Mouse (Mus musculus) thymus, adult 18-20 months (tissue): ENCODE results near the gene Timm8a1.
A peak's percentile ranks its signal among the peaks of the same experiment; 100 is the strongest.

ENCODE experiments used
- DNase-seq, 2 experiments: peaks; one replicate each; pipeline ENCODE4 v3.0.0; 2022; ENCODE audit warnings: mixed read lengths in 2 of 2

Timm8a1 gene

DNA sequence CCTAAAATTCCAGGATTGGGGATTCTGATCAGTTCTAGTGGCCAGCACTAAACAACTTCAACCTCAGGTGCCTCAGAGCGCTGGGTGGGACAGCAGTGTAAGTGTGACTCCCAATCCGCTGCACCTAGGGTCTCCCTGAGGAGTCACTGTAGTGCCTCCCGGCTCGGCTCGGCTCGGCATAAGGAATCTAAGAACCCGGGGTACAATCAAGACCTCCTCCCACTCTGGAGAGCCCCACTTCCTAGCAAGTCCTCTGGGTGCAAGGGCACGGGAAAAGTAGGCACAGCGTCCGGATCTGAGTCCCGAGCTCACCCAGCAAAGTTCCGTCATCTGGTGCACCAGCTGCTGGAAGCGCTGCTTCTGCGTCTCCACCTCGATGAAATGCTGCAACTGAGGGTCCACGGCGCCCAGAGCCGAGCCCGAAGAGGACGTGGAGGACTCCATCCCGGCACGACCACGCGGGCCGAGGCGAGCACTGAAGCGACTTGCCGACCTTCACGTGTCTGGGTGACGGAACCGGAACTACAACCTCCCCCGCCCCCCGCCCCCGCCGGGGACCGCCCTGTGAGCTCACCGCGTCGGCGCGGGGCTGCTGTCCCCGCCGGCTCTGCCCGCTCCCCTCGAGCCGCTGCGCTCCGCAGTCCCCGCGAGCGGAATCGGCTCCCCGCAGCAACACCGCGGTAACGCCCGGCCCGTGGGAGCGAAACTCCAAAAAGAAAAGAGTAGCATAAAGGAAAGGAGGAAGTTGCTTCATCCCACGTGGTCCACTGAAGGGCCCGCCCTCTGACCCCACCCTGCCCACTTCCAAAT is at the start of gene Timm8a1:
Timm8a1 (minus strand) TSS at position 721 of the 810 bp plus-strand sequence.
- peak; percentile 20 to 33 for DNase-seq

DNA sequence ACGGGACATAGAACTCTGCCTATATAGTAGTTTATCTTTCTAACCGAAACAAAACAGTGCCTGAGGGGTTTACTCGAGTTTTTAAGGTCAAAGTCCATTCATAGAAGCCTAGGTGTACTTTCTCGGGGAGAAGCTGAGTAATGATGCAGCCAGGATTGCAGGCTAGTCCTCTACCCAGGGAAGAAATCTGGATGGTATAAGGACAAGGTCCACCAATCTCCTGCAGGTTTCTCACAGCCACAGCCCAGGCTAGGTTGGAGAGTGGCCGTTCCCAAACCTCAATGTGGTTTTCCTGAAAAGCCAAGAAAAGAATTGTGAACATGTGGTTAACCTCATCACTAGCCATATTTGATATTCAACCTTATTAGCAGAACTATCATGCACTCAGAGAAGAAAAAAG is 48.2 kb upstream of the Timm8a1 start:
- DNase-seq: no peak

DNA sequence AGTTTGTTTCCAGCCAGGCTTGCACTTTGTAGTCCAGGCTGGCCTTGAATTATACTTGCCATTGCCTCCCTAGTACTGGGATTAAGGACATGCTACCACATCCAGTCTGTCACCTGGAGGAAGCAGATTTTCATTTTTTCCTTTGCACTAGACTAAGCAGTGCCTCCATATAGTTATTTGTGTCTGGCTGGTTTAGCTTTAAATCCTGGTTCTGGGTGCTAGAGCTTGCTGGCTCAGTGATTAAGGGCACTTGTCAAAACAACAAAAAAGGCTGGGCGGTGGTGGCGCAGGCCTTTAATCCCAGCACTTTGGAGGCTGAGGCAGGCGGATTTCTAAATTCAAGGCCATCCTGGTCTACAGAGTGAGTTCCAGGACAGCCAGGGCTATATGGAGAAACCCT is 47.3 kb upstream of the Timm8a1 start:
- DNase-seq: no peak

DNA sequence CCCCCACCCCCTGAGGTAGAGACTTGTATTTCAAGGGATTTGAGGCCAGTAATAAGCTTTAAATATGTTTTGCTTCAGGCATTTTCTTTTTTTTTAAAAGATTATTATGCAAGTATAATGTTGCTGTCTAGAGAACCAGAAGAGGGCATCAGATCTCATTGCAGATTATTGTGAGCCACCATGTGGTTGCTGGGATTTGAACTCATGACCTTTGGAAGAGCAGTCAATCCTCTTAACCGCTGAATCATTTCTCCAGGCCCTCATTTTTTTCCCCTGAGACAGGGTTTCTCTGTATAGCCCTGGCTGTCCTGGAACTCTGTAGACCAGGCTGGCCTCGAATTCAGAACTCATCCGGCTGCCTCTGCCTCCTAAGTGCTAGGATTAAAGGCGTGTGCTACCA is 46.6 kb upstream of the Timm8a1 start:
- no peak for DNase-seq

DNA sequence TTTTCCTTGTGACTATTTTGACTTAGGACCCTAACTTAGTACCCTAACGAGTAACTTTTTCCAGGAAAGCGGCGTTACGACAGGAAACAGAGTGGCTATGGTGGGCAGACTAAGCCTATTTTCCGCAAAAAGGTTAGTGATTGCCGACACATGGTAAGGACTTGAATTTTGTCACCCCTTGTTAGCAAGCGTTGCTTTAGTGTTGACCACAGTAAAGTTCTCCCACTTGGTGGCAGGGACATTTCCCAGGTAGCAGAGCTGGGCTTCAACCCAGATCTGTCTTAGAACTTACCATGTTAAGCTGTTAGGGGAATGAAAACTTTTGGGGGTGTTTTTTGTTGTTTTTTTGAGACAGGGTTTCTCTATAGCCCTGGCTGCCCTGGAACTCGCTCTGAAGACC is 44.8 kb upstream of the Timm8a1 start:
- no peak for DNase-seq

DNA sequence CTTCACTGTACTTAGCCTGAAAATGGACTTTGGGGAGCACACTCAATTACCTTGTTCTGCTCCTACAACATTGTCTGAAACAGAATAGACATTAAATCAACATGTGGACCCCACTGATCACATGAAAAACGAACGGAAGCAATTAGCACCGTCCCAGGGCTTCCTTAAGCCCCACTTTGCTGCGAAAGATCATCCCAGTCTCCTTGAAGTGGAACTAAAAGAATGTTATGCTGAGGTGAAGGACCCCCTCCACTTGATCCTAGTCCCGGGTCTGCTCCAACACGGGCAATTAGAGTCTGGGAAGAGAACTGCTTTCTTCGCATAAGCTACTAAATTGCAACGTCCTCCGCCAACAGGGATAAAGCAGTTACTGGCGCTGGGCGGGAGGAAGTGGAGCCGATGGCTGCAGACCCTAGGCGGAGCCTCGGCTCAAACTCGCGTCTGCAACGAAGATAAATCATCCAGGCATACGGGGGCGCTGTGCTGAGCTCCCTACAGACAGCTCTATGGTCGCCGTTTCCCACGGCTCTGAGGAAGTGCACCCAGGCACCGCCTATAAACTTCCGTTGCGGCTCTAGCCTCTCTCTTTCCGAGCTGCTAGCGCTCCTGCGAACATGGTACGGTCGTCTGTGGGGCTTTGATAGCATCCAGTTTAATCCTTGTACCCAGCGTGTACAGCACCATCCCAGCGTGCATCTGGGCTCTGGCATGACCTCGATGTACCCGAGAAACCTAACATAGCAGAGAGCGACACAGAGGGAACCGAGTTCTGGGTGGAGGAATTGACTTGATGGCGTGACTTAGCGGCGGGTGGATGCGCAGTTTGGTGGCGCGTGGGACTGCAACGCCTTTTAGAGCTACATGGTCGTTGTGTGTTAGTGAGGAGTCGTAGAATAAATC is 43.7 kb upstream of the Timm8a1 start, which contains the start of gene Rpl36a:
Rpl36a (plus strand) TSS at position 552 of the 900 bp plus-strand sequence.
- peak; percentile 80 to 85 for DNase-seq

DNA sequence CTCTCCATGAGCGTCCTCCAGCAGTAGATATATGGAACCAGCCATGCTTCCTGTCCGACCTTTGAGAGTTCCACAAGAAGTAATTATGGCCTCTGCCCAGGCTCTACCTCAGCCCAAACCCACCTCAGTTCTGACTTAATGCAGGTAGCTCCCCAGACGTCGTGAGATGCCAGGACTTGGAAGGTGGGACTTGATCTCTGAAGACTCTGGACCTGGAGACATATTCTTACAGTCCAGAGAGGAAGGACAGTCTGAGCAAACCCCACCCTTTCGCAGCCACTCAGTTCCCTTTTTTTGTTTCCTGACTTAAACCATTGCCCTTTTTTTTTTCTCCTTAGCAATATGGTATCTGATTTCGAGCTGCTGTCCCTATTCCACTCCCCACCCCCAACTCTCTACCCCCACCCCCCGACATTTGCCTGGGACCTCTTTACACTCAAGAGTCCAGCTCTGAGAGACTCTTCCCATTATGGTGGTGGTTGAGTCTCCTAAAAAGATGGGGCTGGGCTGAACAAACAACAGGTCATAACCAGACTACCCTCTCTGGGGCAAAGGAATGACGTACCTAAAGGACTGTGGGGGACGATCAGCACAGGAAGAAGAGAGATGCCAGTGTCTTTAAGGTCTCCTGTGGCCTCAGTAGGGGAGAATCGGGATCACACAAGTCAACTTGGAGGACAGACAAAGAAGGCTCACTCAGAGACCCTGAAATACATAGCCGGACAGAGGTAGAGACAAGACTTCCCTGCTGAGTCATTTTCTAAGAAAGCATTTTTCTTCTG is 41.4 kb upstream of the Timm8a1 start, which contains the start of gene Btk:
Btk (minus strand) TSS at position 683 of the 782 bp plus-strand sequence.
- DNase-seq: no peak

DNA sequence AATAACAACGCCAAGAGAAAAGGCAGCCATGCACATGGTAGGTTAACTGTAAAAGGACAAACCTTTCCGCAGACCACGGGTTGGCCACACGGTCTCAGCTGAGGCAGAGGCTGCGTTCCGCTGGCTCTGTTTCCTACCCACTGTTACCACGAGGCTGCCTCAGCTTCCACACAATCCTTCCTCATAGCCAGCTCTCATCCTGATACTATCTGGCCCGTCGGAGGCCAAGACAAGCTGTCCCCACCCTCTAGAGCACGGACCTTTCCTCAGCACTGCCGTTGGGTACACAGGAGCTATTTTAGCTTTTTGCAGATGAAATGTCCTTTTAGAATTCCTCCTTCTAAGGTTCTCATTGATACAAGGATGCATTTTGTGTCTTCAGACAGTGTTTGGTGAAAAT is 40.6 kb upstream of the Timm8a1 start:
- no peak for DNase-seq

DNA sequence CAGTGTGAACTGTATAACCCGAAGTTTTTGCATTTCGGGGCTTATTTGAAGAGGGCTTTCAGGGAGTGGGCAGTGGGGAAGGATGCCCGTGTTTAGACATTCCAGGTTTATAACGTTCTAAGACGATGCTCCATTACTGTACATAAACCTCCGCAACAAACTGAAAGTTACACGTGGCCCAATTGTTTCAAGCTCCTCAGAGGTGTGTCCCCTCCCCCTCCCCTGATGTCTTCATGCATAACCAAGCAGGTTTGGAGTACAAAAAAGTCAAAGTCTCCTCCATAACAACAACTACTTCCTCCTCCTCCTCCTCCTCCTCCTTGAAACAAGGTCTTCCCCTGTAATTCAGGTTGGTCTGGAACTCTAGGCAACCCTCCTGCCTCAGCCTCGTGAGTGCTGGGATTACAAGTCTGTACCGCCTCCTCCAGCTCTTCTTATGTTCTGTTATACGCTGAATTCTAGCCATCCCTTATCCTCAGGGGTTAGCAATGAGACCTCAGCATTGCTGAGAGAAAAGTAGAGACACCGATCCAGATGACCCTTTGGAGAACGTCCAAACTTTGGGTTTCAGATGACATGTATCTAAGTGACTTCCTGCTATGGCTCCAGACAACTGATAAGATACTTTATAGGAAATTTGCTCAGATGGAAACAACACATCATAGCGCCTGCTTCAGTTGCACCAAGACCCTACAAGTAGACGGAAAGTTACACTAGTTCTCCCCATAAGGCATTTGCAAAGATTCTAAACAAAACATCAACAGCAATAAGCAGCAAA is 39.1 kb upstream of the Timm8a1 start:
- no peak for DNase-seq

DNA sequence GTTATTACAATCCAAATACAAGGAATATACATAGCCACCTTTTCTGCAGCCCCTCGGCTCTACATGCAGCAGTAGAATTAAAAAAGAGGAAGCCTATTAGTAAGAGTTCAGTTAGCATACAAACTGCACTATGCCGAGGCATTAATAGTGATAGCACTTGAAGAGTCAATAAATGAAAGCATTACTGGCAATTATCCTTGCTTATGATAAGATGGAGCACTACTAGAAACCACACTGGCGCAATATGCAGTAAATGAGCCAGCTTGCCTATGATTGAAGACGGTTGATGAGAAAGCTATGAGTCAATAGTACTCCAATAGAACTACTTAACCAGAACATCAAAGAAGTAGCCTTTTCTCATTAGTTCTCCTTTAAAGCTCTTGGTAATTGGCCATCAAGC is 36.2 kb upstream of the Timm8a1 start:
- no peak for DNase-seq

DNA sequence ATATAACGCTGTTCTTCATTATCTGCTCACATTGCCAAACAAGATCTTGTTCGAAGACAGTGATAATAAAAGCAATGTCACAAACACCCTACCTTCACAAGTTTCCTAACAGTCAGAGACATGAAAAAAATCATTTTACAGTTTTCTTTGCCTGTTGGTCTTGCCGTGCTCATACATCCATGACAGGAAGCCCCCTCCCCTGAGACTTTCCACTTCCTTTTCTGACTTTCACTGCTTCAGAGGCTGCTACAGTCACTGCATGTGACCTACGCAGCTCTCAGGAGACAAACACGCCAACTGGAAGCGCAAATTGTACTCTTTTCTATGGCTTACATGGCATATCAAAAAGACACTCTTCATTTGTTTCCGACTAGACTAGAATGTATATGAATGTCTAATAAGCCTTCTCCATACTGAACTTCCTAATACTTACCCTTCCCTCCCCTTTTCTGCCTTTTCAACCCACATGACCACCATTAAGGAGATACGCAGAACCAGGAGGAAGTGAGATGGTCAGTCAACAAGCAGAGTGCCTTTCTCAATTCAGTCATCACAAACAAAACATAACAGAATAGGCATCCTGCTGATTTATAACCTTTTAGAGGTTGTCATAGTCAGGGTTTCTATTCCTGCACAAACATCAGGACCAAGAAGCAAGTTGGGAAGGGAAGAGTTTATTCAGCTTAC is 25.0 kb upstream of the Timm8a1 start:
- DNase-seq: peak in 1 of 2 experiments; percentile 24

DNA sequence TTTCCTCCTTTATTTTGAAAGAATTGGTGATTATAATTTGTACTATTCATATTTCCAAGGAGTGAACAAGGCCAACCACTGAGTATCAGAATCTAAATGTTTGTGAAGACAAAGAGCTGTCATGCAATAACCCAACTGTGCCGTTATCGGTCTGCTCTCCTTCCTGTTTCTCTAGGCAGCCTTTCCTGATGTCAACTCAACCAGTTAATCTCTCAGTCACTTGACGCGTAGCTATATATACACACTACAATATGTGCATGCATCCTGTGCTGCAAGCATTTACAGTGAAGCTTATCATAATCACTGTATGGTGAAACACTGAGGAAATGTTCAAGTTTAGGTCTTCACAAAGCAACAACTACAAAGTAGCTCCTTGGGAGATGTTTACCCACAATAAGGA is 22.7 kb upstream of the Timm8a1 start:
- DNase-seq: no peak

DNA sequence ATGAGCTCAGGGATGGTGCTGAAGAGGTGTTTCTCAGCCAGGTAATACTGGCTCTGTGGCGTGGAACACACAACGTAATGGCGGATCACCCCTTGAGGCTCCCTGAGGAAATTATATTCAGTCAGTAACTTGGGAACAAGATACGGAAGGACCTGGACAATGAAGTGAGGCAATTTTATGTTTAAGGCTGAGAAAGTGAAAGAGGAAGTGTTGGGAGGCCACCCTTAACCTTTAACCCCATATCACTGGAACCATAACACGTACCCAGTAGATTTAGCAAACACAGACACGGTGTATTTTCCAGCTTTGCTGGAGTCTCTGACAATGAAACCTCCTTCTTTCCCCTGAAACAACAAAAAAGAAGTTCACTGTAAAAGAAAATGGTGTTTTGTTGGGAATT is 12.8 kb upstream of the Timm8a1 start:
- DNase-seq: no peak

DNA sequence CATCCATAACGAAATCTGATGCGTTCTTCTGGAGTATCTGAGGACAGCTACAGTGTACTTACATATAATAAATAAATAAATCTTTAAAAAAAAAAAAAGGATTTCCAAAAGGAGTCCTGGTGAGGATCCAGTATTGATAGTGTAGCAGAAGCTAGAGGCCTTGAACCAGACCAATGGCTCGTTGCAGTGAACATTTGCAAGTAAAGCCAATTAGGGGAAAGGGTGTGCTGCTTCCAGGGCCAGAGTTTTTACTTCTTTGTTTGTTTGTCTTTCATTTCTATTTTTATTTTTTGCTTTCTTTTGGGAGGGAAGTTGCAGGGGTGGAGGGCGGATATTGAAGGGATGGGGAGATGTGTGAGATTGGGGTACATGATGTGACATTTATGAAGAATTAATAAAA is 11.7 kb upstream of the Timm8a1 start:
- DNase-seq: no peak

DNA sequence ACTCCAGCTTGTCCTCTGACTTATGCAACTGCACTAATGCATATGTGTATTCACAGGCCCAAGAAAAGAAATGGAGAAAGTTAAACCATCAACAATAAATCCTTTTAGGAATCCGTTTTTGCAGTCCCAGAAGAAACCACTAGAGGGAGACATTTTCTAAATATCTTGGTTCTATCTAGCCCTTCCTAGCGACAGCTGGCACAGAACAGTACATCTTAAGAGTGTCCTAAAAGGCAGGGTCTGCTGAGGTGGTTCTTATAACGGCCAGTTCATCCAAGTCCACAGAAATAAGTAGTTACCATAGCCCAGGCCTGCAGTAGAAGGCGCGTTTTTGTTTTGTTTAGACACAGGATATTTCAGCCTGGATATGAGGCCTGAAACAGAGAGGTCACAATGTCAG is 9.2 kb upstream of the Timm8a1 start:
- no peak for DNase-seq

DNA sequence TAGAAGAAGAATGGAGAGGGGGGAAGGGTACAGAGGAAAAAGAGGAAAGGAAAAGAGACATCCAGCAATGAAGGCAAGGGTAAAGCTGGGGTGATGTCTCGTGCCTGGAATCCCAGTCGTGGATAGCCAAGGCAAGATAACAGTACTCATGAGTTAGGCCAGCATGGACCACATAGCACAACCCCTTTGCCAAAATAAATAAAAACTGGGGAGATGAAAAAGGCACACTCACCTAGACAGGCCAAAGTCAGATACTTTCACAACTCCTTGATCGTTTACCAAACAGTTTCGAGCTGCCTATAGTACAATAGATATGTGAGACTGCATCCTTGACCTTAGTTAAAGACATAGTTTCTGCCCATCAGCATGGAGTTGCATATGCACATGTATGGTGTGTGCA is 5.7 kb upstream of the Timm8a1 start:
- no peak for DNase-seq

DNA sequence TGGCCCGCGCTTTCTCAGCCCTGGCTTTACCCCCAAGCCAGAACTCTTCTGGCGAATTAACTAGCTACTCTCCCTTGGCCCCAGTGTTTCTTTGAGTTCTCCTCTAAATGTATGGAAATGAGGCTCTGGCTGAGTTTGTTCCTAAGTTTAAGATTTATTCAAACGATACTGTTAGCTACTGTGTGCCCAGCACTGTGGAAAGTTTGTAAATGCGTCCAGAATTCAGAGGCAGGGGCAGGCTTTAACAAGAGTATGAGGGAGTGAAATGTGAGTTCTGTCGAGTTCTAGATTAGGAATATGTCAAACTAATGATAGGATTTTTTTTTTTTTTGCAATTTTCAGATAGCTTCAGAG is 267 bp upstream of the Timm8a1 start:
- no peak for DNase-seq

DNA sequence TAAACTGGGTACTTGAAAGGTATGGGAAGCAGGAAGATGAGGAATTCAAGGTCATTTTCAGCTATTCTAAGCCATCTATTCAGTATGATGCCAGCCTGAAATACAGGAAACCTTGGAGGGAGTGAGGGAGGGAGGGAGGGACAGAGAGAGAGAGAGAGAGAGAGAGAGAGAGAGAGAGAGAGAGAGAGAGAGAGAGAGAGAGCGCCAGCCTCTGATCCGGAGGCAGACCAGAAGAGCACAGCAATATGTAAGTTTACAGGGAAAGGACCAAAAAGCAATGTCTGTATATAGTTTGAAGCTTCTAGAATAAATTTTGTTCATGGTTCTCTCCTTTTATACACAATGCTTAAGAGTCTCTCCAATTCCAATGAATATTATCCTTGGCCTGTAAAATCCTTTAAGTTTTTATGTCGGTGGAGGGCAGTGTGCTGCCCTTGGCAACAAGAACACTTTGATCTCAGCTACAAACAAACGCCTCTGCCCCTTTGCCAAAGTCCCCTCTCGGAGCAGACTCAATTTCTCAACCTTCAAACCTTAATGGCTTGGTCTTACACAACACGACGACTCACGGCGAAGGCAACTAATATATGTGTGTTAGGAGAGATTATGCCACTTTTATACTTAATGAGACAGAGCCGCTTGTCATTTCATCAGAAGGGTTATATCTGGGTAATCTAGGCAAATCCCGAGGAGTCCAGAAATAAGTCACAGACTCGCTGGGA is 1.1 kb downstream of the Timm8a1 start:
- DNase-seq: no peak

DNA sequence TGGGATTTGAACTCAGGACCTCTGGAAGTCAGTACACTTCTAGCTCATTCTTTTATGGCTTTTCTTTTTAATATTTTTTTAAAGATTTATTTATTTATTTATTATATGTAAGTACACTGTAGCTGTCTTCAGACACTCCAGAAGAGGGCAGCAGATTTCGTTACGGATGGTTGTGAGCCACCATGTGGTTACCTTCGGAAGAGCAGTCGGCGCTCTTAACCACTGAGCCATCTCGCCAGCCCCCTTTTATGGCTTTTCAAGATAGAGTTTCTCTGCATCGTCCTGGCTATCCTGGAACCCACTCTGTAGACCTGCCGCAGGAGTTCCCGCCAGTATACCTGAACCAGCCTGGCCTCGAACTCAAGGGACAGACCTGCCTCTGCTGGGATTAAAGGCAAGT is 1.9 kb downstream of the Timm8a1 start:
- DNase-seq: peak in 1 of 2 experiments; percentile 6

DNA sequence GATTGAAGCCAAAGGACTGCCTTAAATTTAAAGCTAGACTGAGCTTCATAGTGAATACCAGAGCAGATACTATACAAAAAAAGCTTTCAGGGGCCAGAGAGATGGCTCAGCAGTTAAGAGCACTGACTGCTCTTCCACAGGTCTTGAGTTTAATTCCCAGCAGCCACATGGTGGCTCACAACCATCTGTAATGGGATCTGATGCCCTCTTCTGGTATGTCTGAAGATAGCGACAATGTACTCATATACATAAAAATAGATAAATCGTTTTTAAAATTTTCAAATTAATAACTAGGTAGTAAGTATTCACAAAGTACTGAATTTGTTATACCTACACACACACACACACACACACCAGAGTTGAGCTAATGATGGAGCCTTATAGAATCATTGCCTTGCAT is 8.3 kb downstream of the Timm8a1 start:
- DNase-seq: no peak

DNA sequence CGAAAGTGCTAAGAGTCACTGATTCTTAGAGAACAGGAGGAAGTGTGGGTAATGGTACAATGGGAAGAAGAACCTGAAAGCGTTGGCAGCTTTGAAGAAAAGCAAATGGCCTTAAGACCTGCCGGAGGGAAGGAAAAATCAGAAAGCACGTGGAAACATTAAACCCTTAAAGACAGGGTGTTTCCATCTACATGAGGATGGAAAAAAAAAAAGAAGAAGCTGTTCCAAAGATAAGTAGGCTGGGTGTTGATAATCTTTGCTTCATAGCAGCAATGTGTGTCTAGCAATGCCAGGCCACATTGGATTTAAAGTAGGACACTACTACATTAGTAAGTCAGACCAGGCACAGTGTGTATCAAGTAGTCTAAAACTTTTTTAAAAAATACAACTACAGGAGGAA is 16.4 kb downstream of the Timm8a1 start:
- no peak for DNase-seq
